Mouse (Mus musculus) CH12.LX (cell line): ENCODE data around the gene Gja5. TPM values are rescaled to one million over a fixed set of nuclear protein-coding genes. Genes with fewer than 3 reads are reported as not detected.

ENCODE experiments used
- DNase-seq: peaks from one replicate; pipeline ENCODE4 v3.0.0-alpha.2; 2013; ENCODE audit errors: extremely low read depth
- H3K27ac ChIP-seq: 2 replicates; pipeline ENCODE4 v1.5.1; 2012; ENCODE audit warnings: low read depth, mild to moderate bottlenecking, control low read depth, moderate library complexity; ENCODE audit not compliant: insufficient read depth
- H3K27me3 ChIP-seq: replicated peaks from 2 replicates; pipeline ENCODE3; 2012; ENCODE audit warnings: inconsistent platforms
- H3K36me3 ChIP-seq, 2 experiments: replicated peaks in 1 of 2; 2 replicates each; pipeline versions ENCODE3 to v1.6.1; 2012; ENCODE audit warnings: inconsistent platforms in 1 of 2, low read length in 1 of 2, mild to moderate bottlenecking in 1 of 2, mixed read lengths in 1 of 2, moderate library complexity in 1 of 2; ENCODE audit not compliant: control insufficient read depth in 1 of 2, insufficient read depth in 1 of 2
- H3K4me1 ChIP-seq, 2 experiments: 2 replicates each; pipeline ENCODE4 v1.6.1; 2012; ENCODE audit warnings: inconsistent platforms in 1 of 2, moderate library complexity in 1 of 2; ENCODE audit not compliant: insufficient read depth in 2 of 2, control insufficient read depth in 1 of 2
- H3K4me2 ChIP-seq: 2 replicates; pipeline ENCODE4 v1.6.1; 2012; ENCODE audit warnings: low read depth, mild to moderate bottlenecking, control low read depth; ENCODE audit not compliant: poor library complexity, insufficient read depth, severe bottlenecking
- H3K4me3 ChIP-seq, 3 experiments: fragments of 150-350 bp in 1 of 3; sonication (generic) in 1 of 3; replicated peaks in 1 of 3; 2 replicates each; pipeline versions ENCODE3 to v1.5.1; 2011 to 2012; ENCODE audit warnings: low read depth in 2 of 3, low read length in 2 of 3, mild to moderate bottlenecking in 2 of 3, moderate library complexity in 2 of 3, control low read depth in 1 of 3, improper control_type of control experiment in 1 of 3, inconsistent platforms in 1 of 3, mixed read lengths in 1 of 3; ENCODE audit not compliant: poor library complexity in 1 of 3
- H3K79me2 ChIP-seq: replicated peaks from 2 replicates; pipeline ENCODE4 v1.6.1; 2012; ENCODE audit warnings: mild to moderate bottlenecking, moderate library complexity; ENCODE audit not compliant: control insufficient read depth, poor library complexity, insufficient read depth, severe bottlenecking; ENCODE audit errors: extremely low read depth
- H3K9ac ChIP-seq: 2 replicates; pipeline ENCODE4 v1.6.1; 2012; ENCODE audit warnings: low read depth, mild to moderate bottlenecking, control low read depth, moderate library complexity; ENCODE audit not compliant: insufficient read depth
- H3K9me3 ChIP-seq: replicated peaks from 2 replicates; pipeline ENCODE3; 2012; ENCODE audit warnings: low read length, inconsistent platforms, mixed read lengths
- BHLHE40 ChIP-seq: IDR thresholded peaks from 2 replicates; pipeline ENCODE4 v1.6.1; 2011; ENCODE audit warnings: mild to moderate bottlenecking, low read depth, low read length, improper control_type of control experiment
- ETS1 ChIP-seq: conservative IDR thresholded peaks from 2 replicates; pipeline ENCODE4 v1.6.1; 2012; ENCODE audit warnings: low read depth, mild to moderate bottlenecking, inconsistent platforms, low read length, improper control_type of control experiment, moderate library complexity
- IRF4 ChIP-seq: IDR thresholded peaks from 2 replicates; pipeline ENCODE4 v1.6.1; 2014; ENCODE audit warnings: low read depth, mild to moderate bottlenecking, inconsistent platforms, low read length, improper control_type of control experiment
- JUND ChIP-seq: conservative IDR thresholded peaks from 2 replicates; pipeline ENCODE4 v1.6.1; 2011; ENCODE audit warnings: low read depth, low read length, improper control_type of control experiment
- MEF2A ChIP-seq: IDR thresholded peaks from 2 replicates; pipeline ENCODE4 v1.6.1; 2014; ENCODE audit warnings: low read depth, mild to moderate bottlenecking, inconsistent platforms, low read length, improper control_type of control experiment, borderline replicate concordance
- MXI1 ChIP-seq: IDR thresholded peaks from 2 replicates; pipeline ENCODE4 v1.6.1; 2011; ENCODE audit warnings: mild to moderate bottlenecking, low read depth, low read length, improper control_type of control experiment
- PAX5 ChIP-seq: IDR thresholded peaks from 2 replicates; pipeline ENCODE4 v1.6.1; 2012; ENCODE audit warnings: low read length, inconsistent platforms, mixed read lengths
- POLR2AphosphoS2 ChIP-seq: IDR thresholded peaks from 2 replicates; pipeline ENCODE4 v1.6.1; 2011; ENCODE audit warnings: low read depth, low read length, improper control_type of control experiment
- RAD21 ChIP-seq: IDR thresholded peaks from 2 replicates; pipeline ENCODE4 v1.6.1; 2011; ENCODE audit warnings: low read depth, mild to moderate bottlenecking, low read length, improper control_type of control experiment, moderate library complexity
- RCOR1 ChIP-seq: conservative IDR thresholded peaks from 2 replicates; pipeline ENCODE4 v1.6.1; 2012; ENCODE audit warnings: low read depth, mild to moderate bottlenecking, inconsistent platforms, low read length, improper control_type of control experiment
- SIN3A ChIP-seq: IDR thresholded peaks from 2 replicates; pipeline ENCODE4 v1.6.1; 2012; ENCODE audit warnings: low read length, improper control_type of control experiment, inconsistent platforms
- TBP ChIP-seq: conservative IDR thresholded peaks from 2 replicates; pipeline ENCODE4 v1.6.1; 2011; ENCODE audit warnings: low read depth, low read length, improper control_type of control experiment
- TCF12 ChIP-seq: IDR thresholded peaks from 2 replicates; pipeline ENCODE4 v1.6.1; 2014; ENCODE audit warnings: low read depth, mild to moderate bottlenecking, inconsistent platforms, low read length, improper control_type of control experiment
- USF1 ChIP-seq: IDR thresholded peaks from 2 replicates; pipeline ENCODE4 v1.6.1; 2014; ENCODE audit warnings: low read depth, mild to moderate bottlenecking, inconsistent platforms, low read length, improper control_type of control experiment
- USF2 ChIP-seq: conservative IDR thresholded peaks from 2 replicates; pipeline ENCODE4 v1.6.1; 2011; ENCODE audit warnings: low read depth, low read length, improper control_type of control experiment
- ZMIZ1 ChIP-seq: IDR thresholded peaks from 2 replicates; pipeline ENCODE4 v1.6.1; 2012; ENCODE audit warnings: low read depth, mild to moderate bottlenecking, inconsistent platforms, low read length, improper control_type of control experiment
- dilution Hi-C: fragments of 300-500 bp; cut with MboI; formaldehyde crosslinking; loops from 2 replicates; pipeline ENCODE4 v1.14.3; 2020; ENCODE audit warnings: low sequenced_read_pairs; ENCODE audit not compliant: extremely low pct_unique_long_range_greater_than_20kb, extremely low pct_ligation_motif_present
- in situ Hi-C: fragments of 300-500 bp; cut with MboI; formaldehyde crosslinking; loops from 3 replicates; pipeline ENCODE4 v1.14.3; 2019; ENCODE audit warnings: low sequenced_read_pairs, low pct_ligation_motif_present, low pct_unique_long_range_greater_than_20kb, mixed read lengths
- polyA plus RNA-seq: library from polyadenylated mRNA; unstranded; fragments of >175 nt; gene quantifications from 2 replicates; pipeline ENCODE4 v1.2.1, GENCODE M21; 2012; ENCODE audit warnings: low read depth; ENCODE audit not compliant: insufficient read length
- total RNA-seq, 2 experiments: library from RNA; depleted of rRNA; stranded (reverse); fragments of 300-350 nt in 1 of 2; fragments of >200 nt in 1 of 2; gene quantifications; 2 replicates each; pipeline ENCODE4 v1.2.3; 2012 to 2014

Gene Gja5
- not detected in 2 replicates for total RNA-seq (2012; rRNA removed)
- total RNA-seq (2014; rRNA removed): not detected in 2 replicates
- polyA plus RNA-seq: not detected in 2 replicates

DNA sequence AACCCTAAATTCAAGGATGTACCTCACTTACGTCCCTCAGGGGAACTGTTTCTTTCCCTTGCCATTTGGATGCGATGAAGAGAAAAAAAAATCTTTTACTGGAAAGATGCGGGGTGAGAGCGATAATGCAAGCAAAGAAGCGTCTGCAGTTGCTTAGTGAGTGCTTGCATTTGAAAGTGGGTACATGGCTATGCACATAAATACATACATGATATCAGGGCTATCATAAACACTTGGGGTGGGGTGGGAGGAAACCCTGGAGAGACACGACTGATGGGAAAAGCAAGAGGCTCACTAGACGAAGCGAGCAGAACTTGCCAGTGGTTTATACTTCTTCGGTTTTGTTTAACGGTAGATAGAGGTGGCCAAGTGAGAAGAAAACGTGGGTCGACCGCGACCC is at the start of gene Gja5:
TSS of gene Gja5 (plus strand) at position 301 of the 400 bp plus-strand sequence.
- H3K27ac ChIP-seq: no peak within 1 kb of the TSS
- no peaks in the 10 kb centered on the region for H3K27me3 ChIP-seq
- H3K9ac ChIP-seq: peak within 1 kb of the TSS; percentile 64
- H3K4me2 ChIP-seq: peak within 1 kb of the TSS; percentile 97
- dilution Hi-C loops: no loop called here
- DNase-seq: no peak
- in situ Hi-C loops: no loop called here
- peaks cover 0 to 23% of the 10 kb centered on the region in 2 experiments for H3K36me3 ChIP-seq
- no peaks in the 10 kb centered on the region for H3K9me3 ChIP-seq
- H3K79me2 ChIP-seq: peaks cover 2% of the 10 kb centered on the region; the same call in 1 of the 2 replicates
- no peak for TF ChIP-seq TCF12
- TF ChIP-seq RAD21: no peak
- TF ChIP-seq BHLHE40: no peak
- TF ChIP-seq USF2: no peak
- TF ChIP-seq TBP: no peak
- no peak for TF ChIP-seq ETS1
- no peak for TF ChIP-seq MXI1
- no peak for TF ChIP-seq IRF4
- H3K4me1 ChIP-seq: peaks cover 3 to 20% of the 10 kb centered on the region in 2 experiments; a peak in 3 of 4 replicates
- peak within 1 kb of the TSS; percentile 86 to 100 (median 97) for H3K4me3 ChIP-seq

DNA sequence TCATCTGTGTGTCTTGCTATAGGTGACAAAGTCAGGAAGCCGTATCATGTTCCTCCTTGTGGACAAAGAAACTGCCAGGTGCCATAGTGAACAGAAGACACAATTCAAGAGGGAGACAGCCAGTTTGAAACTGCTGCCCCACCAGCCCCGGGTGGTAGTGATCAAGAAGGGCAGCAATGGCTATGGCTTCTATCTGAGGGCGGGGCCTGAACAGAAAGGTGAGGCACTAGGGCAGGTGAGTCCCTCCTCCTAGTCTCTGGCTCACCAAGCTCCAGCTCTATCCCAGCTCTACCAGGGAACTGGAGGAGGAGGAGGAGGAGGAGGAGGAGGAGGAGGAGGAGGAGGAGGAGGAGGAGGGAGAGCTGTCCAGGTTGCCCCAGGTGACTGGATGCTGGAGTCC is 48.7 kb upstream of the Gja5 start:
- H3K4me1 ChIP-seq: no peaks in the 10 kb centered on the region
- H3K4me2 ChIP-seq: no peak overlapping the region
- dilution Hi-C loops (no loop called here), in situ Hi-C loops (no loop called here)
- H3K9ac ChIP-seq: no peak overlapping the region
- no peak for DNase-seq
- H3K4me3 ChIP-seq: no peak overlapping the region
- H3K27ac ChIP-seq: no peak overlapping the region
- no peaks in the 10 kb centered on the region for H3K27me3 ChIP-seq
- no peak for TF ChIP-seq JUND
- no peak for TF ChIP-seq PAX5
- no peak for TF ChIP-seq SIN3A
- TF ChIP-seq MEF2A: no peak
- no peak for TF ChIP-seq ETS1
- TF ChIP-seq USF1: no peak
- no peak for TF ChIP-seq ZMIZ1
- TF ChIP-seq POLR2AphosphoS2: no peak
- TF ChIP-seq RCOR1: no peak
- no peaks in the 10 kb centered on the region for H3K79me2 ChIP-seq
- no peaks in the 10 kb centered on the region for H3K9me3 ChIP-seq
- peaks cover 0 to 17% of the 10 kb centered on the region in 2 experiments for H3K36me3 ChIP-seq
